Mouse (Mus musculus): ENCODE results near the gene Slco2a1. TPM values are rescaled to one million over a fixed set of nuclear protein-coding genes. Genes with fewer than 3 reads are reported as not detected.

Slco2a1 gene
- polyA plus RNA-seq, 1 experiment from 2014 or later: 0.17 TPM

- H3K9me3 ChIP-seq (replicated peaks): no peaks in the 10 kb centered on the region
- peak overlapping the region; percentile 60 for H3K27ac ChIP-seq (replicated peaks)
- WGBS: 86% methylated on average over 4 of the region's 4 CpGs
- H3K27me3 ChIP-seq (ENCODE audit: low read depth, poor library complexity, severe bottlenecking): no peaks in the 10 kb centered on the region
- peaks cover 48% of the 10 kb centered on the region for H3K4me1 ChIP-seq
- no peak for DNase-seq (ENCODE audit: low spot score)
- H3K4me3 ChIP-seq: no peak overlapping the region
- H3K36me3 ChIP-seq: no peaks in the 10 kb centered on the region
These were observed 2.6 kb downstream of the Slco2a1 start for GRCm38 (mm10) chr9:102991134-102991406.

- WGBS: 35% methylated on average over 6 of the region's 6 CpGs
- no peak overlapping the region for H3K4me3 ChIP-seq
- H3K27me3 ChIP-seq (ENCODE audit: low read depth, poor library complexity, severe bottlenecking): no peaks in the 10 kb centered on the region
- H3K9me3 ChIP-seq (replicated peaks): no peaks in the 10 kb centered on the region
- peak overlapping the region; percentile 73 for H3K27ac ChIP-seq (replicated peaks)
- H3K4me1 ChIP-seq: peaks cover 46% of the 10 kb centered on the region
- H3K36me3 ChIP-seq: no peaks in the 10 kb centered on the region
- DNase-seq (ENCODE audit: low spot score): peak; percentile 37
These were observed 4.4 kb downstream of the Slco2a1 start for GRCm38 (mm10) chr9:102992877-102993276.

- no peaks in the 10 kb centered on the region for H3K9me3 ChIP-seq (replicated peaks)
These were observed 5.3 kb downstream of the Slco2a1 start for GRCm38 (mm10) chr9:102993764-102994163.

GRCm38 (mm10) chr9:102995800-102996635 lies 7.5 kb downstream of the Slco2a1 start:
- Histone ChIP-seq H3K4me1 (peaks cover 28% of the 10 kb centered on the region), H3K27ac (replicated peaks) (no peak overlapping the region), H3K36me3 (no peaks in the 10 kb centered on the region), H3K9me3 (replicated peaks) (no peaks in the 10 kb centered on the region), H3K4me3 (no peak overlapping the region), H3K27me3 (ENCODE audit: low read depth, poor library complexity, severe bottlenecking) (no peaks in the 10 kb centered on the region)
- no peak for DNase-seq (ENCODE audit: low spot score)
- whole genome bisulfite sequencing: 91% methylated on average over 12 of the region's 12 CpGs

More at GRCm38 (mm10) chr9:102993764-102994163, 5.3 kb downstream of the Slco2a1 start:
- DNase-seq (ENCODE audit: low spot score): no peak
- Histone ChIP-seq H3K36me3 (no peaks in the 10 kb centered on the region), H3K4me1 (peaks cover 46% of the 10 kb centered on the region), H3K27me3 (ENCODE audit: low read depth, poor library complexity, severe bottlenecking) (no peaks in the 10 kb centered on the region), H3K4me3 (no peak overlapping the region), H3K27ac (replicated peaks) (0 out of 2 replicates have a peak overlapping the region, but pooled peaks have one; percentile 73)
- 80% methylated on average over 5 of the region's 5 CpGs for WGBS

- no peak overlapping the region for H3K27ac ChIP-seq (replicated peaks)
- 85% methylated on average over 7 of the region's 7 CpGs for WGBS
These were observed 11.9 kb downstream of the Slco2a1 start for GRCm38 (mm10) chr9:103000384-103000783.

GRCm38 (mm10) chr9:103004343-103004742 lies 15.8 kb downstream of the Slco2a1 start:
- H3K27me3 ChIP-seq (ENCODE audit: low read depth, poor library complexity, severe bottlenecking): peaks cover 38% of the 10 kb centered on the region
- no peak overlapping the region for H3K4me3 ChIP-seq
- H3K4me1 ChIP-seq: peaks cover 17% of the 10 kb centered on the region
- 86% methylated on average over 6 of the region's 6 CpGs for WGBS
- H3K27ac ChIP-seq (replicated peaks): no peak overlapping the region
- no peaks in the 10 kb centered on the region for H3K9me3 ChIP-seq (replicated peaks)
- no peak for DNase-seq (ENCODE audit: low spot score)
- H3K36me3 ChIP-seq: no peaks in the 10 kb centered on the region

More at GRCm38 (mm10) chr9:103000384-103000783, 11.9 kb downstream of the Slco2a1 start:
- no peaks in the 10 kb centered on the region; the same call in 1 of the 2 replicates for H3K4me1 ChIP-seq
- DNase-seq (ENCODE audit: low spot score): no peak
- H3K9me3 ChIP-seq (replicated peaks): no peaks in the 10 kb centered on the region
- no peak overlapping the region for H3K4me3 ChIP-seq
- 0 out of 2 replicates have a peak, but pooled peaks cover 2% of the 10 kb centered on the region for H3K27me3 ChIP-seq (ENCODE audit: low read depth, poor library complexity, severe bottlenecking)
- no peaks in the 10 kb centered on the region for H3K36me3 ChIP-seq

- Histone ChIP-seq H3K4me1 (peaks cover 17% of the 10 kb centered on the region), H3K36me3 (no peaks in the 10 kb centered on the region), H3K4me3 (peak overlapping the region; percentile 61), H3K27ac (replicated peaks) (peak overlapping the region; percentile 70; the same call in 1 of the 2 replicates), H3K9me3 (replicated peaks) (no peaks in the 10 kb centered on the region), H3K27me3 (ENCODE audit: low read depth, poor library complexity, severe bottlenecking) (peaks cover 52% of the 10 kb centered on the region)
- peak; percentile 31 for DNase-seq (ENCODE audit: low spot score)
- 3% methylated on average over 15 of the region's 15 CpGs for WGBS
These were observed 19.2 kb downstream of the Slco2a1 start for GRCm38 (mm10) chr9:103007699-103008078.

- WGBS: 2% methylated on average over 50 of the region's 50 CpGs
- Histone ChIP-seq H3K27ac (replicated peaks) (peak overlapping the region; percentile 70), H3K4me3 (peak overlapping the region; percentile 61), H3K9me3 (replicated peaks) (no peaks in the 10 kb centered on the region), H3K4me1 (peaks cover 17% of the 10 kb centered on the region), H3K36me3 (no peaks in the 10 kb centered on the region), H3K27me3 (ENCODE audit: low read depth, poor library complexity, severe bottlenecking) (peaks cover 52% of the 10 kb centered on the region)
- peak; percentile 56 for DNase-seq (ENCODE audit: low spot score)
These were observed 19.8 kb downstream of the Slco2a1 start for GRCm38 (mm10) chr9:103008079-103008855.

- peaks cover 52% of the 10 kb centered on the region for H3K27me3 ChIP-seq (ENCODE audit: low read depth, poor library complexity, severe bottlenecking)
- H3K36me3 ChIP-seq: no peaks in the 10 kb centered on the region
- 90% methylated on average over 3 of the region's 3 CpGs for WGBS
- no peak for DNase-seq (ENCODE audit: low spot score)
- no peak overlapping the region for H3K27ac ChIP-seq (replicated peaks)
- H3K4me3 ChIP-seq: no peak overlapping the region
- H3K9me3 ChIP-seq (replicated peaks): no peaks in the 10 kb centered on the region
- H3K4me1 ChIP-seq: peaks cover 17% of the 10 kb centered on the region
These were observed 21.6 kb downstream of the Slco2a1 start for GRCm38 (mm10) chr9:103010161-103010560.

- Histone ChIP-seq H3K4me1 (peaks cover 8% of the 10 kb centered on the region), H3K36me3 (no peaks in the 10 kb centered on the region), H3K4me3 (no peak overlapping the region), H3K9me3 (replicated peaks) (no peaks in the 10 kb centered on the region), H3K27me3 (ENCODE audit: low read depth, poor library complexity, severe bottlenecking) (peaks cover 23% of the 10 kb centered on the region), H3K27ac (replicated peaks) (no peak overlapping the region)
- DNase-seq (ENCODE audit: low spot score): peak; percentile 49
- WGBS: 9% methylated on average over 5 of the region's 5 CpGs
These were observed 24.9 kb downstream of the Slco2a1 start for GRCm38 (mm10) chr9:103013366-103013765.

- H3K36me3 ChIP-seq: no peaks in the 10 kb centered on the region
- H3K27me3 ChIP-seq (ENCODE audit: low read depth, poor library complexity, severe bottlenecking): peaks cover 10% of the 10 kb centered on the region
- 93% methylated on average over 12 of the region's 12 CpGs for WGBS
- DNase-seq (ENCODE audit: low spot score): no peak
- H3K27ac ChIP-seq (replicated peaks): no peak overlapping the region
- no peak overlapping the region for H3K4me3 ChIP-seq
- H3K4me1 ChIP-seq: no peaks in the 10 kb centered on the region
- no peaks in the 10 kb centered on the region for H3K9me3 ChIP-seq (replicated peaks)
These were observed 26.2 kb downstream of the Slco2a1 start for GRCm38 (mm10) chr9:103014686-103015085.

- H3K36me3 ChIP-seq: no peaks in the 10 kb centered on the region
- no peak overlapping the region for H3K27ac ChIP-seq (replicated peaks)
- no peaks in the 10 kb centered on the region for H3K27me3 ChIP-seq (ENCODE audit: low read depth, poor library complexity, severe bottlenecking)
- WGBS: 66% methylated on average over 4 of the region's 4 CpGs
- H3K9me3 ChIP-seq (replicated peaks): no peaks in the 10 kb centered on the region
- H3K4me1 ChIP-seq: no peaks in the 10 kb centered on the region
- no peak overlapping the region for H3K4me3 ChIP-seq
- no peak for DNase-seq (ENCODE audit: low spot score)
These were observed 35.6 kb downstream of the Slco2a1 start for GRCm38 (mm10) chr9:103024116-103024515.
